Mouse (Mus musculus): ENCODE results near the gene Ccdc183.

Ccdc183 gene

GRCm38 (mm10) chr2:25607761-25608622 is 9.5 kb downstream of the Ccdc183 start, which contains the start of gene Rabl6:
Gene Rabl6 (minus strand): TSS chr2:25608521.
- peak; percentile 94 for DNase-seq

GRCm38 (mm10) chr2:25602526-25602925 is 15.0 kb downstream of the Ccdc183 start:
- DNase-seq: no peak

GRCm38 (mm10) chr2:25600037-25600436 is 17.4 kb downstream of the Ccdc183 start:
- DNase-seq: no peak

- DNase-seq: no peak
Observed at GRCm38 (mm10) chr2:25598749-25599148, 18.7 kb downstream of the Ccdc183 start.

GRCm38 (mm10) chr2:25596765-25597510 is 20.5 kb downstream of the Ccdc183 start:
- DNase-seq: no peak

- DNase-seq: no peak
Observed at GRCm38 (mm10) chr2:25591863-25592262, 25.6 kb downstream of the Ccdc183 start.

- DNase-seq: no peak
Observed at GRCm38 (mm10) chr2:25588227-25588907, 29.1 kb downstream of the Ccdc183 start.

GRCm38 (mm10) chr2:25587290-25587689 is 30.2 kb downstream of the Ccdc183 start:
- no peak for DNase-seq

GRCm38 (mm10) chr2:25585601-25586000 is 31.9 kb downstream of the Ccdc183 start:
- DNase-seq: no peak

GRCm38 (mm10) chr2:25584856-25585255 is 32.6 kb downstream of the Ccdc183 start:
- no peak for DNase-seq

- no peak for DNase-seq
Observed at GRCm38 (mm10) chr2:25584152-25584551, 33.3 kb downstream of the Ccdc183 start.

GRCm38 (mm10) chr2:25583571-25583970 is 33.9 kb downstream of the Ccdc183 start:
- no peak for DNase-seq

- no peak for DNase-seq
Observed at GRCm38 (mm10) chr2:25583120-25583481, 34.4 kb downstream of the Ccdc183 start.

- peak; percentile 60 for DNase-seq
Observed at GRCm38 (mm10) chr2:25582466-25583119, 34.9 kb downstream of the Ccdc183 start.

GRCm38 (mm10) chr2:25581901-25582301 is 35.6 kb downstream of the Ccdc183 start:
- no peak for DNase-seq

- peak; percentile 68 for DNase-seq
Observed at GRCm38 (mm10) chr2:25581294-25581864, 36.1 kb downstream of the Ccdc183 start, which contains the start of gene Ajm1. Gene Ajm1 (minus strand): TSS chr2:25581757.

- no peak for DNase-seq
Observed at GRCm38 (mm10) chr2:25580621-25581101, 36.8 kb downstream of the Ccdc183 start.

GRCm38 (mm10) chr2:25579737-25580460 is 37.6 kb downstream of the Ccdc183 start:
- peak; percentile 66 for DNase-seq

- DNase-seq: peak; percentile 34
Observed at GRCm38 (mm10) chr2:25578796-25579736, 38.4 kb downstream of the Ccdc183 start.
